Mouse (Mus musculus) erythroblast, embryonic 14.5 days (primary cell): ENCODE measurements around the gene 4930550C14Rik. TPM values are rescaled to one million over a fixed set of nuclear protein-coding genes. Genes with fewer than 3 reads are reported as not detected.

ENCODE experiments used
- H3K27me3 ChIP-seq: 2 replicates; pipeline ENCODE4 v1.6.1; 2012; ENCODE audit warnings: inconsistent platforms; ENCODE audit not compliant: control insufficient read depth
- H3K36me3 ChIP-seq: 2 replicates; pipeline ENCODE4 v1.6.1; 2012; ENCODE audit warnings: mild to moderate bottlenecking, inconsistent platforms; ENCODE audit not compliant: control insufficient read depth
- H3K4me1 ChIP-seq: 2 replicates; pipeline ENCODE4 v1.6.1; 2012; ENCODE audit warnings: inconsistent platforms; ENCODE audit not compliant: control insufficient read depth
- H3K4me3 ChIP-seq: replicated peaks from 2 replicates; pipeline ENCODE3; 2012; ENCODE audit warnings: moderate library complexity, mild to moderate bottlenecking, inconsistent platforms
- H3K9me3 ChIP-seq: 2 replicates; pipeline ENCODE4 v1.6.1; 2012; ENCODE audit warnings: low read length, inconsistent platforms, mixed read lengths; ENCODE audit not compliant: control insufficient read depth
- GATA1 ChIP-seq: IDR thresholded peaks from 2 replicates; pipeline ENCODE4 v1.6.1; 2012; ENCODE audit warnings: low read length, inconsistent platforms, mixed read lengths
- TAL1 ChIP-seq: IDR thresholded peaks from 3 replicates; pipeline ENCODE4 v1.6.1; 2012; ENCODE audit warnings: low read length, inconsistent platforms, mixed read lengths
- polyA plus RNA-seq: library from polyadenylated mRNA; stranded (reverse); fragments of >175 nt; gene quantifications from 2 replicates; pipeline ENCODE4 v1.2.3, GENCODE M21; 2012

The 4930550C14Rik gene
- polyA plus RNA-seq, 1 experiment, result 0.09 TPM

GRCm38 (mm10) chr9:53426726-53427125 lies 24.6 kb downstream of the 4930550C14Rik start:
- Histone ChIP-seq H3K4me1 (peaks cover 34% of the 10 kb centered on the region), H3K9me3 (no peaks in the 10 kb centered on the region), H3K4me3 (no peak overlapping the region), H3K27me3 (no peaks in the 10 kb centered on the region), H3K36me3 (no peaks in the 10 kb centered on the region)
- TF ChIP-seq GATA1, result no peak
- TF ChIP-seq TAL1, result no peak

- Histone ChIP-seq H3K36me3 (no peaks in the 10 kb centered on the region), H3K4me1 (peaks cover 25% of the 10 kb centered on the region), H3K4me3 (no peak overlapping the region), H3K9me3 (no peaks in the 10 kb centered on the region), H3K27me3 (no peaks in the 10 kb centered on the region)
- TF ChIP-seq TAL1 (no peak), GATA1 (no peak)
Measured at GRCm38 (mm10) chr9:53427638-53428037, 25.5 kb downstream of the 4930550C14Rik start.

- Histone ChIP-seq H3K4me1 (no peaks in the 10 kb centered on the region), H3K4me3 (no peak overlapping the region), H3K9me3 (no peaks in the 10 kb centered on the region), H3K27me3 (no peaks in the 10 kb centered on the region), H3K36me3 (peaks cover 18% of the 10 kb centered on the region)
- no peak for TF ChIP-seq GATA1
- TF ChIP-seq TAL1, result no peak
Measured at GRCm38 (mm10) chr9:53435830-53436570, 33.9 kb downstream of the 4930550C14Rik start.

DNA sequence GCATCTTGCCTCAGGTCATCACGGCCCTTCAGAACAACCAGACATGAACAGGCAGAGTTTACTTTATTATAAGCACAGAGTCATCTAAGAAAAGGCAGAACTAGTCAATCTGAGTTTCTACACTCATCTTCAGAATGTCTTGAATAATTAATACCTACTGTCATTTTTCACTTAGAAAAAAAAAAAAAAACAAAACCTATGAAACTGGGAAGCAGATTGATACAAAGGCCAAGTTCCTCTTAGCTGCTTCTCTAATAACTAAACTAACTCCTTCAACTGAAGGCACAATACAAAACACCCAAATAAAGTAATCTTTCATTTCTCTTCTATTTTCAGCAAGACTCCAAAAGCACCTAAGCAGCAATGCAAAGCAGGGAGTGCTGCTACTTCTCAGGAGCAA lies 48.5 kb downstream of the 4930550C14Rik start:
- Histone ChIP-seq H3K4me3 (no peak overlapping the region), H3K9me3 (no peaks in the 10 kb centered on the region), H3K36me3 (peaks cover 26% of the 10 kb centered on the region), H3K27me3 (no peaks in the 10 kb centered on the region), H3K4me1 (no peaks in the 10 kb centered on the region)
- no peak for TF ChIP-seq TAL1
- TF ChIP-seq GATA1, result no peak

DNA sequence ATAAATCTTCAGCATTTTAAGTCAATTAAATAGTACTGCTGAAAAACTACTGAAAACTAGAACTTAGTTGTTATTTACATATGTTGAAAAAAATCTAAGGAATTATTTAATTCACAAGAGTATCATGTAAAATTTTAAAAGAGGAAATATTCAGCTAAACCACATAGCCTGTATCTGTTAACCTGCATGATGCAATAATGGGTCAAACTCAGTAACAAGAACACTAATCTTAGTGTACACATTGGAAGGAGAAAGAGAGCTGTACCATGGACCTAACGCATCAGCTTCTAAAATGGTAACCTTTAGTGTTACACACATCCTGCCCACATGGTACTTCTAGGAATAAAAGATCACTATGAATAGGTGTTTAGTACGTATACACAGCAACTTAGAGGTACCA lies 49.9 kb downstream of the 4930550C14Rik start:
- TF ChIP-seq GATA1, result no peak
- no peak for TF ChIP-seq TAL1
- no peaks in the 10 kb centered on the region for H3K9me3 ChIP-seq
- no peaks in the 10 kb centered on the region for H3K4me1 ChIP-seq
- H3K36me3 ChIP-seq, result peaks cover 22% of the 10 kb centered on the region
- H3K4me3 ChIP-seq, result no peak overlapping the region
- no peaks in the 10 kb centered on the region for H3K27me3 ChIP-seq

DNA sequence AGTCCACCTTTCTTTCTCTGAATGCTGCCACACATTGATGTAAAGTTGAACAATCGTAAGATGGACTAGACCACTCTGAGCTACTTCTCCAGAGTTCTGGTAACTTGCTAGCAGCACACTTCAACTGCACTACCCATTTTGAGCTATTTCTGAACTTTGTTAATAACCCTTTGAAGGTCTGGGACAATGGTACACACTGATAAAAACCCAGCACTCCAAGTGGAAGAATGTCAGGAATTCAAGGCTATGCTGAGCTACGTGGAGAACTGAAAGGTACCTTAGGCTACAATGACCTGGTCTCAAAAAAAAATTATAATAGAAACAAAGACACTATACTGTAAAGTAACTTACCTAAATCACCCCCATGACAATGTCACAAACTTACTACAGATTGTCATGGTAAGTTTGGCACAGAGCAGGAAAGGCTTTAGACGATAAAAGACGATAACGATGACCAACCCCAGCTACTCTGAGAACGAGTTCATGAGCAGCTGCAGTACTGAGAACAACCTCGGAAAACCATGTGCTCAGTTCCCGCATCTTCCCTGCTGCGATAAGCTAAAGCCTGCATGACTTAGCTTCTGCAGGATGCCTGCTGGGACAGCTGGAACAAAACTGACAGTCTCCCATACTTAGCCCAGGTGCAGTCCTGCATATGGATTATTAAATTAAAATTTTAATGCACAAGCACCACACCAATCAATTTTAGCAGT lies 70.8 kb downstream of the 4930550C14Rik start:
- TF ChIP-seq GATA1 (no peak), TAL1 (no peak)
- H3K36me3 ChIP-seq, result peaks cover 4% of the 10 kb centered on the region
- H3K4me1 ChIP-seq, result no peaks in the 10 kb centered on the region

More for the DNA sequence above, 70.8 kb downstream of the 4930550C14Rik start:
- no peak overlapping the region for H3K4me3 ChIP-seq
- H3K27me3 ChIP-seq, result no peaks in the 10 kb centered on the region
- no peaks in the 10 kb centered on the region for H3K9me3 ChIP-seq

Other genes starting within 250 kb of the 4930550C14Rik start
- 0.11 and 0.20 TPM in 2 replicates for gene Ddx10, start 154.3 kb upstream of the 4930550C14Rik start, polyA plus RNA-seq
- not detected in 2 replicates for gene Exph5, start 100.7 kb upstream of the 4930550C14Rik start, polyA plus RNA-seq
- gene Kdelc2, start 18.3 kb upstream of the 4930550C14Rik start, polyA plus RNA-seq, result not detected in 2 replicates
- 0.02 and 0.06 TPM in 2 replicates for gene Atm, start 134.4 kb downstream of the 4930550C14Rik start, polyA plus RNA-seq
- gene Npat, start 134.7 kb downstream of the 4930550C14Rik start, polyA plus RNA-seq, result 0.09 TPM in 2 replicates
- 3.1 TPM in 2 replicates for gene Acat1, start 208.1 kb downstream of the 4930550C14Rik start, polyA plus RNA-seq